Mouse (Mus musculus) layer of hippocampus, postnatal 14 days (tissue): ENCODE results near the gene Ttc7b. TPM values are rescaled to one million over a fixed set of nuclear protein-coding genes. Genes with fewer than 3 reads are reported as not detected.

ENCODE experiments used
- total RNA-seq, 2 experiments: library from RNA; stranded (reverse); gene quantifications; 2 replicates each; pipeline ENCODE4 v1.2.3; 2021

Gene Ttc7b
- total RNA-seq, 2 experiments from 2014 or later, result 132 to 146 TPM

Other genes starting within 250 kb of the Ttc7b start
- 10 to 100 TPM; 17.1 to 17.6 TPM for gene Rps6ka5, start 206.2 kb upstream of the Ttc7b start, total RNA-seq